Mouse (Mus musculus): Measurements from ENCODE around the gene Dnmt3c. TPM values are rescaled to one million over a fixed set of nuclear protein-coding genes. Genes with fewer than 3 reads are reported as not detected.

Gene Dnmt3c
- total RNA-seq (2023), result not detected in 2 replicates

GRCm38 (mm10) chr2:153696352-153696751, at the start of gene Dnmt3c:
Gene Dnmt3c, plus strand, starts transcription at chr2:153696652.

DNA sequence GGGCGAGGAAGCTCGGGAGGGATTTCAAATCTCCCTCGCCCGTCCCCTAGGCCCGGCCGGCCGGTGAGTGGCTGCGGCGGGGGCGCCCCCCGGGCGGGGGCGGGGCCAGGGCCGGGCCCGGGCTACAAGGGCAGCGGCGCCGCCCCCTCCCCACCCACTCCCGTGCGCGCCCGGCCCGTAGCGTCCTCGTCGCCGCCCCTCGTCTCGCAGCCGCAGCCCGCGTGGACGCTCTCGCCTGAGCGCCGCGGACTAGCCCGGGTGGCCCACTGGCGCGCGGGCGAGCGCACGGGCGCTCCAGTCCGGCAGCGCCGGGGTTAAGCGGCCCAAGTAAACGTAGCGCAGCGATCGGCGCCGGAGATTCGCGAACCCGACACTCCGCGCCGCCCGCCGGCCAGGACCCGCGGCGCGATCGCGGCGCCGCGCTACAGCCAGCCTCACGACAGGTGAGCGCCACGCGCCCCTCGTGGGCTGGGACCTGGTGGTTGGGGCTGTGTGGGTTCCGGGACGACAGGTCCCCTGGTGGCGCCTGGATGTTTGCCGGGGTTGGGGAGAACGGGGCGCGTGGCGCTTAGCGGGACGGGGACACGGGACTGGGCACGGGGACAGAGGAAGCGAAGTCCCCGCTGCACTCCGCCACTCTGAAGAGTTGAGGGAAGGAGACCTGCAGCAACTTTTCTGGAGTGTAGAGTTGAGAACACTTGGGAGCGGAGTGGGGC, 47.0 kb upstream of the Dnmt3c start, which contains the start of gene Dnmt3b:
Gene Dnmt3b, plus strand, starts transcription at position 153 of the 716 bp plus-strand sequence.

DNA sequence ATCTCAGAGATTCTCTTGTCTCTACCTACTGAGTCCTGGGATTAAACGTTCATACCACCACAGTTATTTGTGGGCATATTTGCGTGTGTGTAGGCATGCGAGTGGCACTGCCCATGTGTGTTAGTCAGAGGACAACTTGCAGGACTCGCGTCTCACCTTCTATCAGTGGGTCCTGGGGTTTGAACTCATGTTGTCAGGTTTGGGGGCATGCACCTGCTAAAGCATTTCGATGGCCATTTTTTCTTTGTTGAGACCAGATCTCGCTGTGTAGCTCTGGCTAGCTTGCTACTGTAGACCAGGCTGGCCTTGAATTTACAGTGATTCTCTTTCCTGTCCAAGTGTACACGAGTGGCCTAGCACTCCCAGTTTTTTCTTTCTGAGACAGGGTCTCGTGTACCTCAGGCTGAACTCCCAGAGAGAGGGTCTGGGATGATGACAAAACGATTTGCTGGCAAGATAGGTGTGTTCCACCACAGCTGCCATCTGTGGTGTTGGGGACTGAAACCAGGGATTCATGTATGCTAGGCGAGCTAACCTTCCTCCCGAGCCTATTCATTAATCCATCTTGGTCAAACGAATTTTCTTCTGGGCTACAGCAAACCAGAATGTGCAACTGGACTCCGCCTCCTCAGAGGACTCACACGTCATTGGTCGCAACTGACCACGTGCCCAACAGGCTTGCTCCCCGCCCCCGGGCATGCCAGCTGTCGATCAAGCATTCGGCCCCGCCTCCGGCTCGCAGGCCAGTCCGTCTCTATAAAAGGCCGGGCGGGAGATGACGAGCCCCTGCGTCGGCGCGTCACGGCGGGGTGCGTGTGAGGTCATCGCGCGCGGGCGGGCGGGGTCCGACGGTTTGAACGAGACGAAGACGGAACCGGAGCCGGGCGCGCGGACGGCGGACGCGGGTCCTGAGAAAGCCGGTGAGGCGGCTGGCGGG, 44.3 kb downstream of the Dnmt3c start, which contains the start of gene Mapre1:
Gene Mapre1, plus strand, starts transcription at position 775 of the 937 bp plus-strand sequence.

Other genes with a start within 250 kb of the Dnmt3c start
- gene 4930404H24Rik, start 203.9 kb upstream of the Dnmt3c start, total RNA-seq (2023), result not detected in 2 replicates
- gene Nol4l, start 166.7 kb upstream of the Dnmt3c start, total RNA-seq (2023), result 2.5 and 3.1 TPM in 2 replicates
- 22.3 and 32.2 TPM in 2 replicates for gene Commd7, start 63.9 kb upstream of the Dnmt3c start, total RNA-seq (2023)
- 2.0 and 2.3 TPM in 2 replicates for gene Dnmt3b, start 47.2 kb upstream of the Dnmt3c start, total RNA-seq (2023)
- 157 and 166 TPM in 2 replicates for gene Mapre1, start 44.6 kb downstream of the Dnmt3c start, total RNA-seq (2023)
- 0.51 and 0.57 TPM in 2 replicates for gene Efcab8, start 83.3 kb downstream of the Dnmt3c start, total RNA-seq (2023)
- gene Sun5, start 174.4 kb downstream of the Dnmt3c start, total RNA-seq (2023), result not detected in 2 replicates
- gene Bpifb2, start 178.4 kb downstream of the Dnmt3c start, total RNA-seq (2023), result not detected in 2 replicates
- not detected in 2 replicates for gene Bpifb6, start 203.7 kb downstream of the Dnmt3c start, total RNA-seq (2023)
- not detected in 2 replicates for gene Bpifb3, start 221.6 kb downstream of the Dnmt3c start, total RNA-seq (2023)
- gene Bpifb4, start 241.6 kb downstream of the Dnmt3c start, total RNA-seq (2023), result not detected in 2 replicates